Mouse (Mus musculus): ENCODE results near the gene C530008M17Rik. TPM values are rescaled to one million over a fixed set of nuclear protein-coding genes. Genes with fewer than 3 reads are reported as not detected.
A peak's percentile ranks its signal among the peaks of the same experiment; 100 is the strongest.

C530008M17Rik gene
- polyA plus RNA-seq, 1 experiment from 2014 or later = 58.5 TPM

- Histone ChIP-seq H3K36me3 (peaks cover 24% of the 10 kb centered on the region), H3K9me3 (no peaks in the 10 kb centered on the region), H3K4me3 (no peak overlapping the region), H3K4me2 (no peak overlapping the region), H3K27ac (replicated peaks) (no peak overlapping the region), H3K27me3 (peaks cover 15% of the 10 kb centered on the region), H3K4me1 (replicated peaks) (peaks cover 12% of the 10 kb centered on the region; the same call in 1 of the 2 replicates), H3K9ac (no peak overlapping the region)
- ATAC-seq (ENCODE audit: low read depth) = no peak
- 83% methylated on average over 4 of the region's 4 CpGs for WGBS
Observed at GRCm38 (mm10) chr5:76851316-76851715, 195.0 kb downstream of the C530008M17Rik start.

- peak; percentile 87 for ATAC-seq (ENCODE audit: low read depth)
- Histone ChIP-seq H3K4me3 (no peak overlapping the region), H3K9ac (no peak overlapping the region)
Observed at GRCm38 (mm10) chr5:76853549-76853948, 197.2 kb downstream of the C530008M17Rik start.

GRCm38 (mm10) chr5:76855829-76856600, 199.7 kb downstream of the C530008M17Rik start:
- Histone ChIP-seq H3K9ac (no peak overlapping the region), H3K27ac (replicated peaks) (no peak overlapping the region), H3K4me3 (peak overlapping the region; percentile 25; the same call in 1 of the 2 replicates), H3K27me3 (peaks cover 25% of the 10 kb centered on the region), H3K4me2 (peak overlapping the region; percentile 48), H3K9me3 (no peaks in the 10 kb centered on the region), H3K36me3 (peaks cover 58% of the 10 kb centered on the region), H3K4me1 (replicated peaks) (peaks cover 22% of the 10 kb centered on the region)
- 24% methylated on average over 25 of the region's 25 CpGs for WGBS
- no peak for ATAC-seq (ENCODE audit: low read depth)

More at GRCm38 (mm10) chr5:76853549-76853948, 197.2 kb downstream of the C530008M17Rik start:
- peaks cover 28% of the 10 kb centered on the region for H3K4me1 ChIP-seq (replicated peaks)
- H3K4me2 ChIP-seq = no peak overlapping the region
- peaks cover 25% of the 10 kb centered on the region for H3K27me3 ChIP-seq
- H3K9me3 ChIP-seq = no peaks in the 10 kb centered on the region
- peaks cover 43% of the 10 kb centered on the region for H3K36me3 ChIP-seq
- H3K27ac ChIP-seq (replicated peaks) = no peak overlapping the region
- 11% methylated on average over 10 of the region's 10 CpGs for WGBS

GRCm38 (mm10) chr5:76857103-76858015, 201.0 kb downstream of the C530008M17Rik start:
- Histone ChIP-seq H3K27me3 (peaks cover 25% of the 10 kb centered on the region), H3K9ac (peak overlapping the region; percentile 41), H3K27ac (replicated peaks) (no peak overlapping the region), H3K9me3 (no peaks in the 10 kb centered on the region), H3K4me3 (peak overlapping the region; percentile 25), H3K4me2 (peak overlapping the region; percentile 48), H3K4me1 (replicated peaks) (peaks cover 22% of the 10 kb centered on the region), H3K36me3 (peaks cover 54% of the 10 kb centered on the region)
- WGBS = 28% methylated on average over 62 of the region's 62 CpGs
- no peak for ATAC-seq (ENCODE audit: low read depth)

GRCm38 (mm10) chr5:76858444-76858843, 202.1 kb downstream of the C530008M17Rik start:
- Histone ChIP-seq H3K36me3 (peaks cover 47% of the 10 kb centered on the region), H3K4me3 (no peak overlapping the region), H3K27me3 (peaks cover 25% of the 10 kb centered on the region), H3K4me1 (replicated peaks) (peaks cover 22% of the 10 kb centered on the region), H3K27ac (replicated peaks) (no peak overlapping the region), H3K4me2 (no peak overlapping the region), H3K9ac (0 out of 2 replicates have a peak overlapping the region, but pooled peaks have one; percentile 17), H3K9me3 (no peaks in the 10 kb centered on the region)
- WGBS = 80% methylated on average over 13 of the region's 13 CpGs
- ATAC-seq (ENCODE audit: low read depth) = no peak

GRCm38 (mm10) chr5:76866819-76867218, 210.5 kb downstream of the C530008M17Rik start:
- H3K27me3 ChIP-seq = no peaks in the 10 kb centered on the region
- H3K9me3 ChIP-seq = no peaks in the 10 kb centered on the region
- no peaks in the 10 kb centered on the region for H3K4me1 ChIP-seq (replicated peaks)
- WGBS = 78% methylated on average over 8 of the region's 8 CpGs
- no peak overlapping the region for H3K4me3 ChIP-seq
- H3K4me2 ChIP-seq = no peak overlapping the region
- H3K27ac ChIP-seq (replicated peaks) = no peak overlapping the region
- ATAC-seq (ENCODE audit: low read depth) = no peak
- H3K9ac ChIP-seq = no peak overlapping the region
- peaks cover 56% of the 10 kb centered on the region for H3K36me3 ChIP-seq

GRCm38 (mm10) chr5:76868693-76869286, 212.5 kb downstream of the C530008M17Rik start:
- Histone ChIP-seq H3K27me3 (no peaks in the 10 kb centered on the region), H3K27ac (replicated peaks) (no peak overlapping the region), H3K9me3 (no peaks in the 10 kb centered on the region), H3K9ac (no peak overlapping the region; the same call in 1 of the 2 replicates), H3K4me2 (peak overlapping the region; percentile 48), H3K4me3 (peak overlapping the region; percentile 25), H3K36me3 (peaks cover 69% of the 10 kb centered on the region), H3K4me1 (replicated peaks) (no peaks in the 10 kb centered on the region)
- peak; percentile 71; the same call in 1 of the 2 replicates for ATAC-seq (ENCODE audit: low read depth)
- WGBS = 30% methylated on average over 16 of the region's 16 CpGs

GRCm38 (mm10) chr5:76869553-76869952, 213.2 kb downstream of the C530008M17Rik start:
- Histone ChIP-seq H3K27me3 (no peaks in the 10 kb centered on the region), H3K27ac (replicated peaks) (no peak overlapping the region), H3K4me1 (replicated peaks) (no peaks in the 10 kb centered on the region), H3K9ac (no peak overlapping the region), H3K36me3 (peaks cover 75% of the 10 kb centered on the region), H3K9me3 (no peaks in the 10 kb centered on the region), H3K4me3 (0 out of 2 replicates have a peak overlapping the region, but pooled peaks have one; percentile 25), H3K4me2 (peak overlapping the region; percentile 48)
- 50% methylated on average over 6 of the region's 6 CpGs for WGBS
- ATAC-seq (ENCODE audit: low read depth) = no peak

- peaks cover 55% of the 10 kb centered on the region for H3K36me3 ChIP-seq
Observed at GRCm38 (mm10) chr5:76876106-76876758, 219.9 kb downstream of the C530008M17Rik start.

GRCm38 (mm10) chr5:76884107-76884506, 227.8 kb downstream of the C530008M17Rik start:
- Histone ChIP-seq H3K4me3 (no peak overlapping the region), H3K36me3 (peaks cover 54% of the 10 kb centered on the region), H3K9ac (no peak overlapping the region), H3K27me3 (no peaks in the 10 kb centered on the region), H3K27ac (replicated peaks) (no peak overlapping the region), H3K4me1 (replicated peaks) (no peaks in the 10 kb centered on the region), H3K4me2 (no peak overlapping the region), H3K9me3 (no peaks in the 10 kb centered on the region)
- 98% methylated on average over 1 of the region's 1 CpGs for WGBS
- ATAC-seq (ENCODE audit: low read depth) = no peak

More at GRCm38 (mm10) chr5:76876106-76876758, 219.9 kb downstream of the C530008M17Rik start:
- no peaks in the 10 kb centered on the region for H3K9me3 ChIP-seq
- no peak overlapping the region for H3K9ac ChIP-seq
- no peaks in the 10 kb centered on the region for H3K27me3 ChIP-seq
- WGBS = 91% methylated on average over 25 of the region's 25 CpGs
- H3K4me3 ChIP-seq = no peak overlapping the region
- no peak overlapping the region for H3K4me2 ChIP-seq
- H3K4me1 ChIP-seq (replicated peaks) = no peaks in the 10 kb centered on the region
- no peak overlapping the region for H3K27ac ChIP-seq (replicated peaks)
- no peak for ATAC-seq (ENCODE audit: low read depth)

GRCm38 (mm10) chr5:76887011-76887410, 230.7 kb downstream of the C530008M17Rik start:
- Histone ChIP-seq H3K9ac (no peak overlapping the region), H3K27ac (replicated peaks) (no peak overlapping the region), H3K4me1 (replicated peaks) (no peaks in the 10 kb centered on the region), H3K36me3 (peaks cover 77% of the 10 kb centered on the region), H3K27me3 (no peaks in the 10 kb centered on the region), H3K4me2 (no peak overlapping the region), H3K9me3 (no peaks in the 10 kb centered on the region), H3K4me3 (no peak overlapping the region)
- ATAC-seq (ENCODE audit: low read depth) = no peak
- WGBS = 98% methylated on average over 2 of the region's 2 CpGs
